Mouse (Mus musculus): ENCODE measurements around the gene Ube2s. TPM values are rescaled to one million over a fixed set of nuclear protein-coding genes. Genes with fewer than 3 reads are reported as not detected.

Ube2s gene
- polyA plus RNA-seq, 1 experiment from 2014 or later: 198 TPM

GRCm38 (mm10) chr7:4746326-4746980 is 65.9 kb downstream of the Ube2s start:
- Histone ChIP-seq H3K27ac (no peak overlapping the region), H3K4me2 (ENCODE audit: low read length) (no peak overlapping the region), H3K9me3 (replicated peaks; ENCODE audit: low read length) (no peaks in the 10 kb centered on the region), H3K27me3 (ENCODE audit: insufficient read depth, low read length) (no peaks in the 10 kb centered on the region), H3K36me3 (ENCODE audit: insufficient read depth, low read length) (peaks cover 7% of the 10 kb centered on the region), H3K4me1 (replicated peaks; ENCODE audit: insufficient read depth, low read length) (peaks cover 13% of the 10 kb centered on the region), H3K4me3 (replicated peaks; ENCODE audit: low read depth, low read length) (no peak overlapping the region), H3K9ac (ENCODE audit: low read depth, low read length) (no peak overlapping the region)
- 85% methylated on average over 22 of the region's 22 CpGs for WGBS
- ATAC-seq (replicated peaks; ENCODE audit: low FRiP score, low read depth): no peak
- DNase-seq (ENCODE audit: low spot score): no peak
- no peak for TF ChIP-seq CTCF (IDR thresholded peaks at IDR 0.05; ENCODE audit: low read depth)

GRCm38 (mm10) chr7:4744886-4745285 is 67.5 kb downstream of the Ube2s start:
- WGBS: 96% methylated on average over 6 of the region's 6 CpGs
- no peaks in the 10 kb centered on the region for H3K27me3 ChIP-seq (ENCODE audit: insufficient read depth, low read length)
- H3K9ac ChIP-seq (ENCODE audit: low read depth, low read length): no peak overlapping the region
- TF ChIP-seq CTCF (IDR thresholded peaks at IDR 0.05; ENCODE audit: low read depth): no peak
- peaks cover 15% of the 10 kb centered on the region for H3K4me1 ChIP-seq (replicated peaks; ENCODE audit: insufficient read depth, low read length)
- ATAC-seq (replicated peaks; ENCODE audit: low FRiP score, low read depth) (no peak), DNase-seq (ENCODE audit: low spot score) (no peak)
- H3K36me3 ChIP-seq (ENCODE audit: insufficient read depth, low read length): peaks cover 7% of the 10 kb centered on the region
- H3K4me2 ChIP-seq (ENCODE audit: low read length): no peak overlapping the region
- H3K9me3 ChIP-seq (replicated peaks; ENCODE audit: low read length): no peaks in the 10 kb centered on the region
- H3K27ac ChIP-seq: no peak overlapping the region
- H3K4me3 ChIP-seq (replicated peaks; ENCODE audit: low read depth, low read length): no peak overlapping the region

Other genes starting within 250 kb of the Ube2s start
- gene Ptprh, start 208.5 kb downstream of the Ube2s start, polyA plus RNA-seq (2015; fragmentation: Nextera tagmentation; extraction: Ambion mirVana): 0.13 and 0.31 TPM in 2 replicates
- gene Tmem86b, start 181.2 kb downstream of the Ube2s start, polyA plus RNA-seq (2015; fragmentation: Nextera tagmentation; extraction: Ambion mirVana): 0.56 and 0.80 TPM in 2 replicates
- gene Ppp6r1, start 153.6 kb downstream of the Ube2s start, polyA plus RNA-seq (2015; fragmentation: Nextera tagmentation; extraction: Ambion mirVana): 4.8 and 5.1 TPM in 2 replicates
- 99.7 and 99.9 TPM in 2 replicates for gene Hspbp1, start 127.5 kb downstream of the Ube2s start, polyA plus RNA-seq (2015; fragmentation: Nextera tagmentation; extraction: Ambion mirVana)
- 0.71 and 0.78 TPM in 2 replicates for gene Brsk1, start 122.0 kb downstream of the Ube2s start, polyA plus RNA-seq (2015; fragmentation: Nextera tagmentation; extraction: Ambion mirVana)
- 0.06 and 0.12 TPM in 2 replicates for gene Tmem150b, start 87.3 kb downstream of the Ube2s start, polyA plus RNA-seq (2015; fragmentation: Nextera tagmentation; extraction: Ambion mirVana)
- 61.2 and 64.8 TPM in 2 replicates for gene Kmt5c, start 72.5 kb downstream of the Ube2s start, polyA plus RNA-seq (2015; fragmentation: Nextera tagmentation; extraction: Ambion mirVana)
- 70.7 and 84.0 TPM in 2 replicates for gene Cox6b2, start 59.5 kb downstream of the Ube2s start, polyA plus RNA-seq (2015; fragmentation: Nextera tagmentation; extraction: Ambion mirVana)
- gene Fam71e2, start 41.3 kb downstream of the Ube2s start, polyA plus RNA-seq (2015; fragmentation: Nextera tagmentation; extraction: Ambion mirVana): not detected in 2 replicates
- 0.14 and 0.20 TPM in 2 replicates for gene Il11, start 29.7 kb downstream of the Ube2s start, polyA plus RNA-seq (2015; fragmentation: Nextera tagmentation; extraction: Ambion mirVana)
- gene Tmem190, start 29.7 kb downstream of the Ube2s start, polyA plus RNA-seq (2015; fragmentation: Nextera tagmentation; extraction: Ambion mirVana): 0.70 TPM in 1 of 2 replicates, not detected in the other
- 35.9 and 40.4 TPM in 2 replicates for gene Tmem238, start 22.9 kb downstream of the Ube2s start, polyA plus RNA-seq (2015; fragmentation: Nextera tagmentation; extraction: Ambion mirVana)
- 453 and 480 TPM in 2 replicates for gene Rpl28, start 19.7 kb downstream of the Ube2s start, polyA plus RNA-seq (2015; fragmentation: Nextera tagmentation; extraction: Ambion mirVana)
- 0.62 and 0.67 TPM in 2 replicates for gene Shisa7, start 32.1 kb upstream of the Ube2s start, polyA plus RNA-seq (2015; fragmentation: Nextera tagmentation; extraction: Ambion mirVana)
- 11.0 and 12.4 TPM in 2 replicates for gene Isoc2b, start 57.7 kb upstream of the Ube2s start, polyA plus RNA-seq (2015; fragmentation: Nextera tagmentation; extraction: Ambion mirVana)
- 0.72 and 0.77 TPM in 2 replicates for gene Isoc2a, start 64.6 kb upstream of the Ube2s start, polyA plus RNA-seq (2015; fragmentation: Nextera tagmentation; extraction: Ambion mirVana)
- not detected in 2 replicates for gene Gm36210, start 93.9 kb upstream of the Ube2s start, polyA plus RNA-seq (2015; fragmentation: Nextera tagmentation; extraction: Ambion mirVana)
- 3.5 and 3.9 TPM in 2 replicates for gene Zfp628, start 102.6 kb upstream of the Ube2s start, polyA plus RNA-seq (2015; fragmentation: Nextera tagmentation; extraction: Ambion mirVana)
- 2.1 and 2.6 TPM in 2 replicates for gene Nat14, start 109.4 kb upstream of the Ube2s start, polyA plus RNA-seq (2015; fragmentation: Nextera tagmentation; extraction: Ambion mirVana)
- 0.91 and 1.1 TPM in 2 replicates for gene Ssc5d, start 113.2 kb upstream of the Ube2s start, polyA plus RNA-seq (2015; fragmentation: Nextera tagmentation; extraction: Ambion mirVana)
- 0.12 and 0.13 TPM in 2 replicates for gene Sbk2, start 151.8 kb upstream of the Ube2s start, polyA plus RNA-seq (2015; fragmentation: Nextera tagmentation; extraction: Ambion mirVana)
- gene Sbk3, start 158.6 kb upstream of the Ube2s start, polyA plus RNA-seq (2015; fragmentation: Nextera tagmentation; extraction: Ambion mirVana): 0.05 TPM in 1 of 2 replicates, not detected in the other
- gene Zfp579, start 183.6 kb upstream of the Ube2s start, polyA plus RNA-seq (2015; fragmentation: Nextera tagmentation; extraction: Ambion mirVana): 21.2 and 21.3 TPM in 2 replicates
- 12.8 and 14.1 TPM in 2 replicates for gene Zfp524, start 201.8 kb upstream of the Ube2s start, polyA plus RNA-seq (2015; fragmentation: Nextera tagmentation; extraction: Ambion mirVana)
- 30.4 and 31.8 TPM in 2 replicates for gene Fiz1, start 202.1 kb upstream of the Ube2s start, polyA plus RNA-seq (2015; fragmentation: Nextera tagmentation; extraction: Ambion mirVana)
- gene Gm44973, start 202.9 kb upstream of the Ube2s start, polyA plus RNA-seq (2015; fragmentation: Nextera tagmentation; extraction: Ambion mirVana): 4.7 and 5.7 TPM in 2 replicates
- gene Zfp865, start 207.8 kb upstream of the Ube2s start, polyA plus RNA-seq (2015; fragmentation: Nextera tagmentation; extraction: Ambion mirVana): 4.7 and 5.6 TPM in 2 replicates
- gene Ccdc106, start 208.0 kb upstream of the Ube2s start, polyA plus RNA-seq (2015; fragmentation: Nextera tagmentation; extraction: Ambion mirVana): 22.7 and 23.5 TPM in 2 replicates
- gene 4632433K11Rik, start 221.5 kb upstream of the Ube2s start, polyA plus RNA-seq (2015; fragmentation: Nextera tagmentation; extraction: Ambion mirVana): not detected in 2 replicates
- 5.7 and 6.6 TPM in 2 replicates for gene Zfp784, start 225.9 kb upstream of the Ube2s start, polyA plus RNA-seq (2015; fragmentation: Nextera tagmentation; extraction: Ambion mirVana)
- gene Zfp580, start 238.9 kb upstream of the Ube2s start, polyA plus RNA-seq (2015; fragmentation: Nextera tagmentation; extraction: Ambion mirVana): 48.7 and 54.0 TPM in 2 replicates
- gene U2af2, start 249.6 kb upstream of the Ube2s start, polyA plus RNA-seq (2015; fragmentation: Nextera tagmentation; extraction: Ambion mirVana): 95.0 and 103 TPM in 2 replicates